Mouse (Mus musculus): ENCODE measurements around the gene Kcnk5.

DNA sequence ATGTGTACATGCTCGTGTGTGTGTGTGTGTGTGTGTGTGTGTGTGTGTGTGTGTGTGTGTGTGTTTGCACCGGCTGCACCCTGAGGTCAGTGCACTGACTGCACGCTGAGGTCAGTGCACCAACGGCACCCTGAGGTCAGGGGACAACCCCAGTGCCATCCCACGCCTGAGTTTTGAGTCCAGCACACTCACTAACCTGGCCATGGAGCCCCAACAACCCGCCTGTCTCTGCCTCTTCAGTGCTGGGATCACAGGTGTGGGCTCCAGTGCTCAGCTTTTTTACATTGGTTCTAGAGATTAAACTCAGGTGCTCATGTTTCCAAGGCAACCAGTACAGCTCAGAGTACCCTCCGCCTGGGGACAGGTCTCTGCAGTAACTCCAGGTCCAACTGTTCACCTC, 44.9 kb upstream of the Kcnk5 start:
- TF ChIP-seq POLR2A (IDR thresholded peaks at IDR 0.05; ENCODE audit: insufficient read depth, low read depth, low read length) (no peak), CTCF (IDR thresholded peaks at IDR 0.05; ENCODE audit: insufficient read depth, low read depth, low read length) (no peak)
